Mouse (Mus musculus) liver, embryonic 13.5 days (tissue): ENCODE data around the gene Spred2. TPM values are rescaled to one million over a fixed set of nuclear protein-coding genes. Genes with fewer than 3 reads are reported as not detected.

Source experiments
- ATAC-seq: fragments of 200-750 bp; cut with Nextera tagmentation; 2 replicates; pipeline ENCODE4 v1.8.0; 2017; ENCODE audit warnings: low read depth, mild to moderate bottlenecking, moderate number of reproducible peaks, moderate library complexity
- DNase-seq: peaks from one replicate; pipeline ENCODE4 v3.0.0; 2022
- H3K27ac ChIP-seq: fragments of 300-500 bp; sonication (generic); 2 replicates; pipeline ENCODE4 v1.5.1; 2015; ENCODE audit warnings: moderate library complexity, mild to moderate bottlenecking, inconsistent platforms
- H3K27me3 ChIP-seq: fragments of 300-500 bp; sonication (generic); 2 replicates; pipeline ENCODE4 v1.6.1; 2015; ENCODE audit warnings: mild to moderate bottlenecking, inconsistent platforms
- H3K36me3 ChIP-seq: fragments of 300-500 bp; sonication (generic); 2 replicates; pipeline ENCODE4 v1.6.1; 2015; ENCODE audit warnings: mild to moderate bottlenecking, inconsistent platforms
- H3K4me1 ChIP-seq: fragments of 300-500 bp; sonication (generic); replicated peaks from 2 replicates; pipeline ENCODE4 v1.6.1; 2015; ENCODE audit warnings: inconsistent platforms
- H3K4me2 ChIP-seq: fragments of 300-500 bp; sonication (generic); 2 replicates; pipeline ENCODE4 v1.6.1; 2015; ENCODE audit warnings: inconsistent platforms, mild to moderate bottlenecking, moderate library complexity
- H3K4me3 ChIP-seq: fragments of 300-500 bp; sonication (generic); replicated peaks from 2 replicates; pipeline ENCODE4 v1.5.1; 2015; ENCODE audit warnings: mild to moderate bottlenecking, inconsistent platforms
- H3K9ac ChIP-seq: fragments of 300-500 bp; sonication (generic); 2 replicates; pipeline ENCODE4 v1.6.1; 2015; ENCODE audit warnings: mild to moderate bottlenecking, inconsistent platforms
- H3K9me3 ChIP-seq: fragments of 300-500 bp; sonication (generic); replicated peaks from 2 replicates; pipeline ENCODE4 v1.6.1; 2016; ENCODE audit warnings: inconsistent platforms
- WGBS: fragments of 180-500 bp; shearing (Covaris S2); methylation state at CpG from one replicate; pipeline ENCODE4 v1.1.7; 2015; ENCODE audit not compliant: insufficient replicate concordance; 5-methylcytosine and 5-hydroxymethylcytosine counted together
- polyA plus RNA-seq: library from polyadenylated mRNA; unstranded; fragments of >200 nt; fragmentation: Nextera tagmentation; extraction: Ambion mirVana; gene quantifications from 2 replicates; pipeline ENCODE4 v1.2.1, GENCODE M21; 2015

The Spred2 gene
- polyA plus RNA-seq, 1 experiment from 2014 or later = 2.3 TPM

GRCm38 (mm10) chr11:19971954-19972750, 48.0 kb downstream of the Spred2 start:
- no peaks in the 10 kb centered on the region for H3K27me3 ChIP-seq
- 68% methylated on average over 4 of the region's 4 CpGs for WGBS
- no peak overlapping the region for H3K27ac ChIP-seq
- peaks cover 31% of the 10 kb centered on the region for H3K4me1 ChIP-seq
- H3K36me3 ChIP-seq = no peaks in the 10 kb centered on the region
- no peak overlapping the region for H3K9ac ChIP-seq
- no peak overlapping the region for H3K4me2 ChIP-seq
- no peak for DNase-seq
- H3K9me3 ChIP-seq = no peaks in the 10 kb centered on the region
- no peak overlapping the region for H3K4me3 ChIP-seq
- ATAC-seq = peak; percentile 55

- Histone ChIP-seq H3K4me3 (no peak overlapping the region), H3K4me2 (no peak overlapping the region), H3K9me3 (no peaks in the 10 kb centered on the region), H3K36me3 (no peaks in the 10 kb centered on the region), H3K27ac (no peak overlapping the region), H3K4me1 (peaks cover 35% of the 10 kb centered on the region), H3K9ac (no peak overlapping the region), H3K27me3 (no peaks in the 10 kb centered on the region)
- 72% methylated on average over 7 of the region's 7 CpGs for WGBS
- ATAC-seq (0 out of 2 replicates have a peak, but pooled peaks have one; percentile 26), DNase-seq (no peak)
Measured at GRCm38 (mm10) chr11:19973032-19973790, 49.0 kb downstream of the Spred2 start.

GRCm38 (mm10) chr11:19976032-19976431, 51.9 kb downstream of the Spred2 start:
- ATAC-seq = no peak
- Histone ChIP-seq H3K9ac (no peak overlapping the region), H3K4me2 (no peak overlapping the region), H3K27ac (no peak overlapping the region), H3K9me3 (no peaks in the 10 kb centered on the region), H3K27me3 (no peaks in the 10 kb centered on the region), H3K36me3 (no peaks in the 10 kb centered on the region), H3K4me3 (no peak overlapping the region), H3K4me1 (peaks cover 53% of the 10 kb centered on the region)
- DNase-seq = no peak
- WGBS = 78% methylated on average over 2 of the region's 2 CpGs

- H3K27me3 ChIP-seq = no peaks in the 10 kb centered on the region
- no peaks in the 10 kb centered on the region for H3K36me3 ChIP-seq
- H3K4me1 ChIP-seq = peaks cover 52% of the 10 kb centered on the region
- WGBS = 68% methylated on average over 2 of the region's 2 CpGs
- H3K4me2 ChIP-seq = no peak overlapping the region
- no peak overlapping the region for H3K9ac ChIP-seq
- no peak overlapping the region for H3K4me3 ChIP-seq
- DNase-seq = no peak
- H3K9me3 ChIP-seq = no peaks in the 10 kb centered on the region
- ATAC-seq = no peak
- no peak overlapping the region for H3K27ac ChIP-seq
Measured at GRCm38 (mm10) chr11:19977687-19978086, 53.5 kb downstream of the Spred2 start.

GRCm38 (mm10) chr11:19979338-19979737, 55.2 kb downstream of the Spred2 start:
- peak overlapping the region; percentile 40 for H3K27ac ChIP-seq
- ATAC-seq = 0 out of 2 replicates have a peak, but pooled peaks have one; percentile 37

GRCm38 (mm10) chr11:19982113-19982512, 57.9 kb downstream of the Spred2 start:
- Histone ChIP-seq H3K4me1 (peaks cover 72% of the 10 kb centered on the region), H3K27me3 (no peaks in the 10 kb centered on the region), H3K27ac (no peak overlapping the region), H3K9ac (no peak overlapping the region), H3K9me3 (no peaks in the 10 kb centered on the region), H3K36me3 (no peaks in the 10 kb centered on the region), H3K4me3 (no peak overlapping the region), H3K4me2 (no peak overlapping the region)
- DNase-seq (no peak), ATAC-seq (no peak)
- 47% methylated on average over 6 of the region's 6 CpGs for WGBS

More at GRCm38 (mm10) chr11:19979338-19979737, 55.2 kb downstream of the Spred2 start:
- Histone ChIP-seq H3K4me2 (peak overlapping the region; percentile 30), H3K4me3 (no peak overlapping the region), H3K9me3 (no peaks in the 10 kb centered on the region), H3K9ac (no peak overlapping the region), H3K36me3 (no peaks in the 10 kb centered on the region), H3K4me1 (peaks cover 44% of the 10 kb centered on the region), H3K27me3 (no peaks in the 10 kb centered on the region)
- DNase-seq = no peak
- WGBS = 37% methylated on average over 14 of the region's 14 CpGs

GRCm38 (mm10) chr11:19982779-19983178, 58.6 kb downstream of the Spred2 start:
- Histone ChIP-seq H3K27me3 (no peaks in the 10 kb centered on the region), H3K27ac (no peak overlapping the region), H3K4me2 (no peak overlapping the region), H3K4me3 (no peak overlapping the region), H3K9ac (no peak overlapping the region), H3K36me3 (no peaks in the 10 kb centered on the region), H3K4me1 (peaks cover 78% of the 10 kb centered on the region), H3K9me3 (no peaks in the 10 kb centered on the region)
- no peak for DNase-seq
- whole genome bisulfite sequencing = 47% methylated on average over 6 of the region's 6 CpGs
- no peak for ATAC-seq

GRCm38 (mm10) chr11:19983298-19983697, 59.1 kb downstream of the Spred2 start:
- 63% methylated on average over 4 of the region's 4 CpGs for whole genome bisulfite sequencing
- no peak overlapping the region for H3K9ac ChIP-seq
- no peaks in the 10 kb centered on the region for H3K36me3 ChIP-seq
- ATAC-seq = no peak
- DNase-seq = no peak
- H3K9me3 ChIP-seq = no peaks in the 10 kb centered on the region
- H3K27me3 ChIP-seq = no peaks in the 10 kb centered on the region
- H3K4me2 ChIP-seq = no peak overlapping the region
- peaks cover 77% of the 10 kb centered on the region for H3K4me1 ChIP-seq
- H3K4me3 ChIP-seq = no peak overlapping the region
- H3K27ac ChIP-seq = no peak overlapping the region

GRCm38 (mm10) chr11:19984029-19984428, 59.9 kb downstream of the Spred2 start:
- Histone ChIP-seq H3K27ac (no peak overlapping the region), H3K4me3 (no peak overlapping the region), H3K9me3 (no peaks in the 10 kb centered on the region), H3K9ac (no peak overlapping the region), H3K27me3 (no peaks in the 10 kb centered on the region), H3K4me1 (peaks cover 78% of the 10 kb centered on the region), H3K36me3 (no peaks in the 10 kb centered on the region), H3K4me2 (no peak overlapping the region)
- DNase-seq = no peak
- WGBS = 83% methylated on average over 9 of the region's 9 CpGs
- no peak for ATAC-seq

- no peak for ATAC-seq
- 52% methylated on average over 5 of the region's 5 CpGs for WGBS
- Histone ChIP-seq H3K36me3 (no peaks in the 10 kb centered on the region), H3K27me3 (no peaks in the 10 kb centered on the region), H3K4me3 (no peak overlapping the region), H3K4me1 (peaks cover 75% of the 10 kb centered on the region), H3K4me2 (no peak overlapping the region), H3K9me3 (no peaks in the 10 kb centered on the region), H3K9ac (no peak overlapping the region), H3K27ac (no peak overlapping the region)
- no peak for DNase-seq
Measured at GRCm38 (mm10) chr11:19985283-19985854, 61.2 kb downstream of the Spred2 start.

- Histone ChIP-seq H3K9ac (peak overlapping the region; percentile 33), H3K9me3 (no peaks in the 10 kb centered on the region), H3K4me2 (peak overlapping the region; percentile 42), H3K27ac (peak overlapping the region; percentile 79), H3K27me3 (no peaks in the 10 kb centered on the region), H3K4me3 (0 out of 2 replicates have a peak overlapping the region, but pooled peaks have one; percentile 1), H3K4me1 (peaks cover 81% of the 10 kb centered on the region), H3K36me3 (no peaks in the 10 kb centered on the region)
- DNase-seq (no peak), ATAC-seq (no peak)
- WGBS = 7% methylated on average over 1 of the region's 1 CpGs
Measured at GRCm38 (mm10) chr11:19986443-19986861, 62.3 kb downstream of the Spred2 start.
